Mouse (Mus musculus) left cerebral cortex, postnatal 10 days (tissue): ENCODE measurements at regions not wholly inside any gene's neighbourhood (a gene's known extent, or its start where the extent isn't known, plus 50 kb on each side); places are given as distances from the start of the nearest gene placed in this dataset.
A peak's percentile ranks its signal among the peaks of the same experiment; 100 is the strongest.

ENCODE experiments used
- DNase-seq, 2 experiments: peaks; one replicate each; pipeline ENCODE4 v3.0.0; 2021 to 2022; ENCODE audit warnings: low spot score in 2 of 2, mixed read lengths in 1 of 2; ENCODE audit errors: extremely low spot score in 1 of 2
- intact Hi-C: fragments of 180-260 bp; cut with DNase I; formaldehyde crosslinking; loops from one replicate; pipeline ENCODE4 v1.15.1; 2025

DNA sequence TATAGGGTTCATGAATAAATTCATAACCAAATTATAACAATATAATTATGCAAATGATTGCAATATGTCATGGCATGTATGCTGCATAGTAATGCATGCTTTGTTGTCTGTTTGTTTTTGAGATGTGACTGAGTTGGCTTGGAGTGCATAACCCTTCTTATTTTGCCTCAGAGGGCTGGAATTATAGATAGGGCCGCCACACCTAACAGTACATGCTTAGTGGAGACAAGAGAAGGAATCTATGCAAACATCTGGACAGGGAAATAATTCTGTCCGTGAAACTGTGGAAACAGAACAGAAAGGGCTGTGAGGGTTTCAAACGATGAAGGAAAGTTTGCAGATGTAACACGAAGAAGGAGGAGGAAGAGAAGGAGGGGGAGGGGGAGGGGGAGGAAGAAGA lies 266.0 kb upstream of the Pard3b start:
- intact Hi-C loops = loop anchor here (10.0 kb wide), 1 partner anchor 1592 kb away; no protein-coding TSS in a partner anchor
- DNase-seq = no peak

DNA sequence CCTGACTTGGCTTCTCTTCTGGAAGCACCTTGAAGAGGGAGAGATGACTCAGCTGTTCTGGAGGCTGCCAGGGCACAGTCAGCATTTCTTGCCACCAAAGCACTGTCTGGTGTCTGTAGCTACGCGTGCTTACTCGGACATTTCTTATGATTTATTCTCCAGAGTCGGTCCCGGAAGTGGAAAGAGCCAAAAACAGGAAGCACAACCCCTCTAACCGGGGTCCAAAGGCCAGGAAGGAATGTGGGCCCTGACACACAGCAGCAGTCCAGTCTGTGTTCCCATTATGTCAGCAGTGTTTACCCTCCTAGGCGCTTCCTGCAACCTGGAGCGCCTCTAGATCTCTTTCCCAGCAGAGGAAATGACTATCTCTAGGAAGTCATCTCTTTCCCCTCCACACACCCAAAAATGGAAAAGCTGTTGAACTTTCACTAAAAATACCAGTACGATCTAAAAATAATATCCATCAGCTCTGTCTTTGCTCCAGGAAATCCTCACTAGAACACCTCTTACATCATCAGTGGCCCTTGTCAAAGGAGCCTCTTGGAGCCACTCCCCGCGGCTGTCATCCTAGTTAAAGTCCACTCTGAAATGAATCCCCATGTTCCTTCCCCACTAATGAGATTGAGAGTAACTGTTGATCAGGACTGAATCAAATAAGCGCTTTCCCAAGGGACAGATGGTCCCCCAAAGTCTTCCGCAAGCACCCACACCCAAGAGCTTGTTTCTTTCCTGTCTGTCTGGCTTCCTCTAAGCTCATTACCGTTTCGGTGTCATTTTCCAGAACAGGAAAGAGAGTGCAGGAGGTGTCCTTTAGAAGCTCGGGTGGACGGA lies 264.7 kb upstream of the Pard3b start:
- intact Hi-C loops = loop anchor here (10.0 kb wide), 1 partner anchor 1591 kb away; no protein-coding TSS in a partner anchor
- peak in 1 of 2 experiments; percentile 48 for DNase-seq

DNA sequence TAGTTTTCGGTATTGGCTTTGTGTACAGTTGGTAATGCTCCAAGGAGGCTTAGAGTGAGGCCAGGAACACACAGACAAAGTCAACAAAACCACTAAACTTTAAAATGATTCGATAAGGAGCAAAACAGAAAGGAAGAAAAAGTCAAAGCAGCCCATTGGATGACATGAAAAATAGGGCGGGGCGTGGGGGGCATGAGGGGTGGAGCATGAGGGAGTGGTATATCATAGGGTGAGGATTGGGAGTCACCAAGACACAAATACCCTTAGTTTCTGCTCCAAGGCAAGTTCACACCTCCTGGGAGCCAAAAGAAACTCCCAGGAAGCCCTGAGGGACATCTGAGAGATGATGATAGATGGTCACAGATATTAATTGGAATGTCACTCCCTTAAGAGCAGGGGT lies 262.2 kb upstream of the Pard3b start:
- peak in 1 of 2 experiments; percentile 22 for DNase-seq
- intact Hi-C loops = loop anchor here (2.0 to 10.0 kb wide), 3 partner anchors 396 to 1588 kb away; no protein-coding TSS in a partner anchor

GRCm38 (mm10) chr1:61377070-61377469 lies 261.6 kb upstream of the Pard3b start:
- intact Hi-C loops = loop anchor here (2.0 to 10.0 kb wide), 3 partner anchors 396 to 1588 kb away; no protein-coding TSS in a partner anchor
- DNase-seq = peak; percentile 51 to 73

- intact Hi-C loops = loop anchor here (5.0 to 10.0 kb wide), 2 partner anchors 1329 to 1587 kb away; no protein-coding TSS in a partner anchor
- DNase-seq = no peak
These were observed 260.4 kb upstream of the Pard3b start for GRCm38 (mm10) chr1:61378240-61378639.

GRCm38 (mm10) chr1:61379771-61380517 lies 258.7 kb upstream of the Pard3b start:
- DNase-seq = no peak
- intact Hi-C loops = loop anchor here (5.0 to 10.0 kb wide), 2 partner anchors 1327 to 1585 kb away; no protein-coding TSS in a partner anchor

- no peak for DNase-seq
- intact Hi-C loops = no loop called here
These were observed 251.0 kb upstream of the Pard3b start for GRCm38 (mm10) chr1:61387587-61387986.

- intact Hi-C loops = no loop called here
- DNase-seq = no peak
These were observed 240.8 kb upstream of the Pard3b start for GRCm38 (mm10) chr1:61397796-61398195.

- DNase-seq = no peak
- intact Hi-C loops = no loop called here
These were observed 236.3 kb upstream of the Pard3b start for GRCm38 (mm10) chr1:61402339-61402738.

GRCm38 (mm10) chr1:61407201-61407600 lies 231.4 kb upstream of the Pard3b start:
- intact Hi-C loops = no loop called here
- DNase-seq = no peak

DNA sequence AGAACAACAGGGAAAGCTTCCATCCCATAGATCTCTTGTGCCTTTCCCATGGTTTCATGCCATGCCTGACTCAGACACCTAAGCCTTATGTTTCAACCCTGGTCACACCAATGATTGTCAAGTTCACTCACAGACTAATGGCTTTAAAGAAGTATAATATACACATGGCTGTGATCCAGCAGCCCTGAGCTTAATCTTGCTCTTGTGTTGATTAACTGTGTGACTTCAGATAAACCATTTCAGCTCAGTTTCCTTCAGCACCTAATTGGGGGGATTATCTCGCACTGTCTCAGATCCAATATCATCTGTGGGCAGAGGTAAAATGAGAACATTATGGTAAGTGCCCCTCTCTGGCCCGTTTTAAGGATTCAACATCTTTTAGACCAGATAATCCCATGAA lies 223.9 kb upstream of the Pard3b start:
- no peak for DNase-seq
- intact Hi-C loops = no loop called here

DNA sequence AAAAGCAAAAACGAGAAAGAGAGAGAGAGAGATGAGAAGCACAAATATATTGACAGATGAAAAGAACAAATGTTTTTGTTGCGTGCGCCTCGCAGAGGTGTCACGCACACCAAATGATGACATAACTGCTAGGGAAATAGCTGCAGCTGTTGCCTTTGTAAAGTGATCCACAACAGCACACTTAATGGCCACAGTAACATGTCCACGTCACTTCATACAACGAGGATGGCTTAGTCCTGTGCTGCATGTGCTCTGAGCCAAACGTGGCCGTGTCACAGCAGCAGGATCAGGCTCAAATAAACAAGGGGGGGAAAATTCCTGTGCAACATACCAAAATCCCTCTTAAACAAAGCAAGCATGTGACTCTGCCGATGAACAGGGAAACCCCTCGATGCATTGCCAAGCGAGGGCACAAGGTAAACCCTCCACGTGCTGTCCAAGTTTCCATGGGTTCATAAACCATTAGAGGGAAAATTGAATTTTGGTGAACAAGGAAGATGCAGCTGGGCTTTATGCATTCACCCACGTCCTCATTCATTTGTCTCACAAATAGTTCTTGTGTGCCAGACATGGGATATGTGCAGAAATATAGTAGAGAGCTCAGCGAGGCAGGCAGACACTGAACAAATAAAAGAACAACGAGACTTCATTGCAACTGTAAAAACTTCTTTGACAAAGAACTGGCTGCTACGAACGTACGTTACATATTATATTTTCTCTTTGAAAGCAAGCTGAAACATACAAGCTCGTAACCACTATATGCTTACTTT lies 223.0 kb upstream of the Pard3b start:
- no peak for DNase-seq
- intact Hi-C loops = no loop called here

DNA sequence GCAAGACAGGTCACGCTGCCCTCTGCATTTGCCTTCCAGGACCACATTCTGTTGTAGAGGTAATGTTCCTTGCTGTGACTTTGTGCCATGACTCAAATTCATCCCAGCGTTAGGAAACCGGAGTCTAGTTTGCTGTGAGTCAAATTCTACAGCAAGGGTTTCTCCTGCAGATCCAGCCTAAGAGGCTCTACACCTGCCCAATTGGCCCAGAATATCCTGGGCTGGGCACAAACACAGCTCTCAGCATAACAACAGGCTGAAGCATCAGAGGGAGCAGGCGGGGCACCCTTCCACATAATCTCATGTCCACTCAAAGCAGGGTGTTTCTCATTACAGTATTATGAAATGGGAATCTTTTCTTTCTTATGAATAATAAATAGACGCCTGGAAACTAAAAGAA lies 220.2 kb upstream of the Pard3b start:
- DNase-seq = no peak
- intact Hi-C loops = no loop called here

DNA sequence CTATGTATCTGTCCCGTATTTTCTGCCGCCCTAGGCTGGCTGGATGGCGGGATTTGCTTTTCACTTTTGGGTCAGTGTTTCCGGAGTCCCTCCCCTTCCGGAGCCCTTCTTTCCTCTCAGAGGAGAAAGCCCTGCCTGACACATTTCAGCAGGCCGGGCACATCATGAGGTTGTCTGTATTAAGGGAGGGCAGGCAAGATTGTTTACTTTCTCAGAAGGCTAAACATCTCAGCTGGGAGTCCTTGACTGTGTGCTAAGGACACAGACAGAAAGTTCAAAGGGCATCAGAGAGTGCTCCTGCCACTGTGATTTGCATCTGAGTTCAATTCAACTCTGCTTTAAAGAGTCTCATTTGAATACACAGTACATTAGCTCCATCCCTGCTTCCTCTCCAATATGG lies 218.8 kb upstream of the Pard3b start:
- no peak for DNase-seq
- intact Hi-C loops = no loop called here

- DNase-seq = no peak
- intact Hi-C loops = no loop called here
These were observed 215.4 kb upstream of the Pard3b start for GRCm38 (mm10) chr1:61423253-61423652.

- no peak for DNase-seq
- intact Hi-C loops = no loop called here
These were observed 209.7 kb upstream of the Pard3b start for GRCm38 (mm10) chr1:61428706-61429501.

DNA sequence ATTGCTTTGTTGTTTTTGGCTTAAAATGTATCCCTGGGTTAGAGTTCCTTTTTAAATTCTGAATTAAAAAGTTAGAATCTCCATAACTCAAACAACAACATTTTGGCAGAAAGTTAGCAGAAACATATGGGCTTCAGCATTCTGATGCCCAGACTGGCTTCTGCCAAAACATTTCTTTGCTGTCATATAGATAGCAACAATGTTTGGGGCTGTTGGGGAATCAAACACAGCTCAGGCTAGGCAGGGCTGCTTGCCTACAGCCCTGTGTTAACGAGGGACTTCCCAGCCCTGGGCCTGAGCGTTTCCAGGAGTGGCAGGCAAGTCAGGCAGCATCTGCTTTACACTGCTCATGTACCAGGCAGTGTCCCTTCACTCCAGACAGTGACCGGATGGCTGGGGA lies 201.0 kb upstream of the Pard3b start:
- DNase-seq = no peak
- intact Hi-C loops = no loop called here

GRCm38 (mm10) chr1:61461435-61461834 lies 177.2 kb upstream of the Pard3b start:
- DNase-seq = no peak
- intact Hi-C loops = no loop called here
